Mouse (Mus musculus): Measurements from ENCODE around the gene Upk2. TPM values are rescaled to one million over a fixed set of nuclear protein-coding genes. Genes with fewer than 3 reads are reported as not detected.
"Not testable (repeated sequence)": the region's sequence is repeated elsewhere in the genome, so short reads cannot be mapped to it uniquely, and the experiment has no call there.

The Upk2 gene
- polyA plus RNA-seq, 1 experiment from 2014 or later = not detected

GRCm38 (mm10) chr9:44454132-44454890 is 465 bp downstream of the Upk2 start:
- no peak overlapping the region for H3K4me3 ChIP-seq (ENCODE audit: low read depth, low read length)
- ATAC-seq (ENCODE audit: low read depth) = peak; percentile 54; the same call in 1 of the 2 replicates
- H3K36me3 ChIP-seq (ENCODE audit: control insufficient read depth, insufficient read depth) = no peaks in the 10 kb centered on the region
- no peaks in the 10 kb centered on the region for H3K4me1 ChIP-seq (ENCODE audit: control insufficient read depth, low read depth, low read length)
- H3K9me3 ChIP-seq (replicated peaks; ENCODE audit: control insufficient read depth, low read length) = no peaks in the 10 kb centered on the region
- 14% methylated on average over 14 of the region's 14 CpGs for WGBS (ENCODE audit: insufficient replicate concordance)
- H3K4me2 ChIP-seq (ENCODE audit: low read depth, low read length) = no peak overlapping the region
- H3K9ac ChIP-seq (ENCODE audit: low read depth, low read length) = no peak overlapping the region
- H3K27me3 ChIP-seq (ENCODE audit: control insufficient read depth, insufficient read depth, low read depth, low read length) = peaks cover 15% of the 10 kb centered on the region
- no peak overlapping the region for H3K27ac ChIP-seq (ENCODE audit: low read length)

- peaks cover 10% of the 10 kb centered on the region for H3K27me3 ChIP-seq (ENCODE audit: control insufficient read depth, insufficient read depth, low read depth, low read length)
- no peak for ATAC-seq (ENCODE audit: low read depth)
Observed at GRCm38 (mm10) chr9:44450387-44450786, 4.4 kb downstream of the Upk2 start.

GRCm38 (mm10) chr9:44444402-44445025 is 10.3 kb downstream of the Upk2 start:
- H3K9me3 ChIP-seq (replicated peaks; ENCODE audit: control insufficient read depth, low read length); H3K27me3 ChIP-seq (ENCODE audit: control insufficient read depth, insufficient read depth, low read depth, low read length); H3K4me1 ChIP-seq (ENCODE audit: control insufficient read depth, low read depth, low read length); H3K9ac ChIP-seq (ENCODE audit: low read depth, low read length); H3K36me3 ChIP-seq (ENCODE audit: control insufficient read depth, insufficient read depth); ATAC-seq (ENCODE audit: low read depth); H3K4me3 ChIP-seq (ENCODE audit: low read depth, low read length); H3K27ac ChIP-seq (ENCODE audit: low read length); H3K4me2 ChIP-seq (ENCODE audit: low read depth, low read length): not testable (repeated sequence)
- WGBS (ENCODE audit: insufficient replicate concordance) = 65% methylated on average over 7 of the region's 7 CpGs

More at GRCm38 (mm10) chr9:44450387-44450786, 4.4 kb downstream of the Upk2 start:
- Histone ChIP-seq H3K4me1 (ENCODE audit: control insufficient read depth, low read depth, low read length) (no peaks in the 10 kb centered on the region), H3K27ac (ENCODE audit: low read length) (no peak overlapping the region), H3K4me2 (ENCODE audit: low read depth, low read length) (no peak overlapping the region), H3K4me3 (ENCODE audit: low read depth, low read length) (no peak overlapping the region), H3K9ac (ENCODE audit: low read depth, low read length) (no peak overlapping the region), H3K36me3 (ENCODE audit: control insufficient read depth, insufficient read depth) (no peaks in the 10 kb centered on the region), H3K9me3 (replicated peaks; ENCODE audit: control insufficient read depth, low read length) (no peaks in the 10 kb centered on the region)

GRCm38 (mm10) chr9:44440961-44441360 is 13.8 kb downstream of the Upk2 start, which contains the start of gene Foxr1:
Gene Foxr1 (minus strand): TSS chr9:44441136.
- WGBS (ENCODE audit: insufficient replicate concordance) = 69% methylated on average over 19 of the region's 19 CpGs
- Histone ChIP-seq H3K4me1 (ENCODE audit: control insufficient read depth, low read depth, low read length) (no peaks in the 10 kb centered on the region), H3K27me3 (ENCODE audit: control insufficient read depth, insufficient read depth, low read depth, low read length) (no peaks in the 10 kb centered on the region), H3K9ac (ENCODE audit: low read depth, low read length) (no peak within 1 kb of the TSS), H3K9me3 (replicated peaks; ENCODE audit: control insufficient read depth, low read length) (no peaks in the 10 kb centered on the region), H3K36me3 (ENCODE audit: control insufficient read depth, insufficient read depth) (no peaks in the 10 kb centered on the region), H3K4me3 (ENCODE audit: low read depth, low read length) (no peak within 1 kb of the TSS), H3K27ac (ENCODE audit: low read length) (no peak within 1 kb of the TSS), H3K4me2 (ENCODE audit: low read depth, low read length) (no peak within 1 kb of the TSS)
- ATAC-seq (ENCODE audit: low read depth) = no peak

GRCm38 (mm10) chr9:44435747-44436146 is 19.0 kb downstream of the Upk2 start:
- Histone ChIP-seq H3K9ac (ENCODE audit: low read depth, low read length) (no peak overlapping the region), H3K4me1 (ENCODE audit: control insufficient read depth, low read depth, low read length) (no peaks in the 10 kb centered on the region), H3K4me3 (ENCODE audit: low read depth, low read length) (no peak overlapping the region), H3K4me2 (ENCODE audit: low read depth, low read length) (no peak overlapping the region), H3K27me3 (ENCODE audit: control insufficient read depth, insufficient read depth, low read depth, low read length) (no peaks in the 10 kb centered on the region), H3K27ac (ENCODE audit: low read length) (no peak overlapping the region), H3K36me3 (ENCODE audit: control insufficient read depth, insufficient read depth) (no peaks in the 10 kb centered on the region), H3K9me3 (replicated peaks; ENCODE audit: control insufficient read depth, low read length) (no peaks in the 10 kb centered on the region)
- 17% methylated on average over 6 of the region's 6 CpGs for WGBS (ENCODE audit: insufficient replicate concordance)
- no peak for ATAC-seq (ENCODE audit: low read depth)

- no peak overlapping the region for H3K9ac ChIP-seq (ENCODE audit: low read depth, low read length)
- WGBS (ENCODE audit: insufficient replicate concordance) = 35% methylated on average over 5 of the region's 5 CpGs
- no peak overlapping the region for H3K4me3 ChIP-seq (ENCODE audit: low read depth, low read length)
- no peak overlapping the region for H3K4me2 ChIP-seq (ENCODE audit: low read depth, low read length)
- no peak for ATAC-seq (ENCODE audit: low read depth)
- no peaks in the 10 kb centered on the region for H3K9me3 ChIP-seq (replicated peaks; ENCODE audit: control insufficient read depth, low read length)
- no peaks in the 10 kb centered on the region for H3K27me3 ChIP-seq (ENCODE audit: control insufficient read depth, insufficient read depth, low read depth, low read length)
- no peaks in the 10 kb centered on the region for H3K36me3 ChIP-seq (ENCODE audit: control insufficient read depth, insufficient read depth)
- H3K27ac ChIP-seq (ENCODE audit: low read length) = no peak overlapping the region
- no peaks in the 10 kb centered on the region for H3K4me1 ChIP-seq (ENCODE audit: control insufficient read depth, low read depth, low read length)
Observed at GRCm38 (mm10) chr9:44432577-44433185, 22.1 kb downstream of the Upk2 start.

- H3K27me3 ChIP-seq (ENCODE audit: control insufficient read depth, insufficient read depth, low read depth, low read length) = no peaks in the 10 kb centered on the region
- H3K9ac ChIP-seq (ENCODE audit: low read depth, low read length) = no peak overlapping the region
- peaks cover 2% of the 10 kb centered on the region; the same call in 1 of the 2 replicates for H3K4me1 ChIP-seq (ENCODE audit: control insufficient read depth, low read depth, low read length)
- H3K36me3 ChIP-seq (ENCODE audit: control insufficient read depth, insufficient read depth) = no peaks in the 10 kb centered on the region
- no peak overlapping the region for H3K4me2 ChIP-seq (ENCODE audit: low read depth, low read length)
- 67% methylated on average over 4 of the region's 4 CpGs for WGBS (ENCODE audit: insufficient replicate concordance)
- H3K4me3 ChIP-seq (ENCODE audit: low read depth, low read length) = no peak overlapping the region
- H3K9me3 ChIP-seq (replicated peaks; ENCODE audit: control insufficient read depth, low read length) = no peaks in the 10 kb centered on the region
- no peak for ATAC-seq (ENCODE audit: low read depth)
- H3K27ac ChIP-seq (ENCODE audit: low read length) = no peak overlapping the region
Observed at GRCm38 (mm10) chr9:44423576-44423975, 31.2 kb downstream of the Upk2 start.

GRCm38 (mm10) chr9:44420280-44420898 is 34.4 kb downstream of the Upk2 start:
- ATAC-seq (ENCODE audit: low read depth) = no peak
- Histone ChIP-seq H3K27ac (ENCODE audit: low read length) (no peak overlapping the region), H3K9ac (ENCODE audit: low read depth, low read length) (no peak overlapping the region), H3K4me2 (ENCODE audit: low read depth, low read length) (no peak overlapping the region), H3K36me3 (ENCODE audit: control insufficient read depth, insufficient read depth) (peaks cover 5% of the 10 kb centered on the region; the same call in 1 of the 2 replicates), H3K27me3 (ENCODE audit: control insufficient read depth, insufficient read depth, low read depth, low read length) (no peaks in the 10 kb centered on the region), H3K4me3 (ENCODE audit: low read depth, low read length) (no peak overlapping the region), H3K4me1 (ENCODE audit: control insufficient read depth, low read depth, low read length) (peaks cover 12% of the 10 kb centered on the region), H3K9me3 (replicated peaks; ENCODE audit: control insufficient read depth, low read length) (no peaks in the 10 kb centered on the region)
- 49% methylated on average over 5 of the region's 5 CpGs for WGBS (ENCODE audit: insufficient replicate concordance)
